Mouse (Mus musculus): ENCODE data around the gene Timm22.

Timm22 gene

GRCm38 (mm10) chr11:76436864-76437437, 30.2 kb downstream of the Timm22 start:
- peak; percentile 67 for DNase-seq

GRCm38 (mm10) chr11:76439666-76440065, 32.9 kb downstream of the Timm22 start:
- no peak for DNase-seq

- no peak for DNase-seq
These were observed 38.7 kb downstream of the Timm22 start for GRCm38 (mm10) chr11:76445459-76445858.

- DNase-seq, result no peak
These were observed 39.5 kb downstream of the Timm22 start for GRCm38 (mm10) chr11:76446251-76446650.

GRCm38 (mm10) chr11:76449520-76450201, 42.9 kb downstream of the Timm22 start:
- no peak for DNase-seq

- DNase-seq, result no peak
These were observed 43.4 kb downstream of the Timm22 start for GRCm38 (mm10) chr11:76450202-76450561.

- DNase-seq, result peak; percentile 76
These were observed 47.7 kb downstream of the Timm22 start for GRCm38 (mm10) chr11:76454492-76454891.

- peak; percentile 93 for DNase-seq
These were observed 49.5 kb downstream of the Timm22 start for GRCm38 (mm10) chr11:76456233-76456632.

GRCm38 (mm10) chr11:76456897-76457296, 50.1 kb downstream of the Timm22 start:
- DNase-seq, result no peak

GRCm38 (mm10) chr11:76458730-76459129, 52.0 kb downstream of the Timm22 start:
- DNase-seq, result no peak

GRCm38 (mm10) chr11:76459489-76459888, 52.7 kb downstream of the Timm22 start:
- no peak for DNase-seq

GRCm38 (mm10) chr11:76461201-76461600, 54.4 kb downstream of the Timm22 start:
- no peak for DNase-seq

- DNase-seq, result no peak
These were observed 54.9 kb downstream of the Timm22 start for GRCm38 (mm10) chr11:76461696-76462095.

- DNase-seq, result no peak
These were observed 59.1 kb downstream of the Timm22 start for GRCm38 (mm10) chr11:76465879-76466278.
